Mouse (Mus musculus) forebrain, embryonic 12.5 days (tissue): ENCODE data around the gene Olfr464. TPM values are rescaled to one million over a fixed set of nuclear protein-coding genes. Genes with fewer than 3 reads are reported as not detected.

Source experiments
- ATAC-seq: fragments of 200-750 bp; cut with Nextera tagmentation; 2 replicates; pipeline ENCODE4 v1.8.0; 2017; ENCODE audit warnings: moderate TSS enrichment; ENCODE audit not compliant: low FRiP score
- H3K27ac ChIP-seq: fragments of 300-500 bp; sonication (generic); 2 replicates; pipeline ENCODE4 v1.5.1; 2016; ENCODE audit warnings: mild to moderate bottlenecking
- H3K27me3 ChIP-seq: fragments of 300-500 bp; sonication (generic); 2 replicates; pipeline ENCODE4 v1.6.1; 2016; ENCODE audit warnings: mild to moderate bottlenecking
- H3K36me3 ChIP-seq: fragments of 300-500 bp; sonication (generic); replicated peaks from 2 replicates; pipeline ENCODE4 v1.6.1; 2016; ENCODE audit warnings: mild to moderate bottlenecking
- H3K4me1 ChIP-seq: fragments of 300-500 bp; sonication (generic); 2 replicates; pipeline ENCODE4 v1.6.1; 2016
- H3K4me2 ChIP-seq: fragments of 300-500 bp; sonication (generic); 2 replicates; pipeline ENCODE4 v1.6.1; 2016; ENCODE audit warnings: mild to moderate bottlenecking, moderate library complexity
- H3K4me3 ChIP-seq: fragments of 300-500 bp; sonication (generic); replicated peaks from 2 replicates; pipeline ENCODE4 v1.5.1; 2016; ENCODE audit warnings: mild to moderate bottlenecking
- H3K9ac ChIP-seq: fragments of 300-500 bp; sonication (generic); 2 replicates; pipeline ENCODE4 v1.6.1; 2016; ENCODE audit warnings: mild to moderate bottlenecking
- H3K9me3 ChIP-seq: fragments of 300-500 bp; sonication (generic); 2 replicates; pipeline ENCODE4 v1.6.1; 2016
- WGBS: fragments of 180-500 bp; shearing (Covaris S2); methylation state at CpG from one replicate; pipeline ENCODE4 v1.1.7; 2016; 5-methylcytosine and 5-hydroxymethylcytosine counted together
- polyA plus RNA-seq: library from polyadenylated mRNA; unstranded; fragments of >200 nt; fragmentation: Nextera tagmentation; extraction: Ambion mirVana; gene quantifications from 2 replicates; pipeline ENCODE4 v1.2.1, GENCODE M21; 2016

Gene Olfr464
- polyA plus RNA-seq: not detected in 2 replicates

DNA sequence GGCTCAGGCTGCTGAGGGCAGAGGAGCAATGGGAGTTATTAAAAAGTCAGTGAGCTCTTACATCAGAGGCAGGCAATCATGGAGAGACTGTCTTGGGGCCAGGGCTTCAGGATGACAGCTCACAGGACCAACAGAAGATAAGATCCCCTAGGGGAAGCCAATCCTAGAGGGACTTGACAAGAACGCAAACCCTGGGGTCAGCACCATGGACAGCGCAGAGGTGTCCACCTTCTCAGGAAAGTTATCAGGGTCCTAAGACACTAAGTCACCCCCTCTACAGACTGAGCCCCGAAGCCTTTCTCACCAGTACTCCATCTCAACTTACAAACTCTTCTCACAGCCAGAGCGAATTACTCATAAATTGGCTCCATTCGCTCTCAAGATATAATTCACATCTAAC is at the start of gene Olfr464:
TSS of gene Olfr464 (minus strand) at position 2 of the 400 bp plus-strand sequence.
- Histone ChIP-seq H3K4me2 (no peak within 1 kb of the TSS), H3K9ac (no peak within 1 kb of the TSS), H3K4me1 (no peaks in the 10 kb centered on the region), H3K9me3 (no peaks in the 10 kb centered on the region), H3K27me3 (0 out of 2 replicates have a peak, but pooled peaks cover 4% of the 10 kb centered on the region), H3K27ac (no peak within 1 kb of the TSS), H3K4me3 (no peak within 1 kb of the TSS), H3K36me3 (no peaks in the 10 kb centered on the region)
- ATAC-seq: no peak
- WGBS: 31% methylated on average over 5 of the region's 5 CpGs

DNA sequence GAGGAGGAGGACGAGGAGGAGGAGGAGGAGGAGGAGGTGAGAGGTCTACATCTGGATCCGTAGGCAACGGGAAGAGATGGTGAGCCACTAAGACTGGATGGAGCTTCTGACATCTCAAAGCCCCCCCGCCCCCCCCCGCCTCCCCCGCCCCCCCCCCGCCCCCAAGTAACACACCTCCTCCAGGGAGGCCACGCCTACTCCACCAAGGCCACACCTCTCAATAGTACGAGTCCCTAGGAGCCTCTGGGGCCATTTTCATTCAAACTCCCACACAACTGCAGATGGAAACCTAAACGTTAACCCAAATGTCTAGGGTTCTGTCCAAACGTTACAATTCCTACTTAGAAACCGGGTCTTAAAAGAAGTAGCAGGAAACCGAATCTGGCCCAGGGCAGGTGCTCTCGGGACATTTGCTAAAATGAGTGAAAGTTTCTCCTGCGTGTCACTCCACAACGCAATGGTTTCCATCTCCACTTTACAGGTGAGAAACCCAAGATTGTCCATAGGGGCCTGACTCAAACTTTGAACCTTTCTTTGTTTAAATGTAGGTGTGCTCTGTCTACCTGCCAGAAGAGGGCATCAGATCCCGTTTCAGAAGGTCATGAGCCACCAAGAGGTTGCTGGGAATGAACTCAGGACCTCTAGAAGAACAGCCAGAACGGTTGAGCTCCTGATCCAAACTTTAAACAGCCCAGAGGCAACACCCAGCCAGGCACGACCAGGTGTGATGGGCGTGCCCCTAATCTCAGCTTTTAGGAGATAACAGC is 47.8 kb upstream of the Olfr464 start:
- H3K4me2 ChIP-seq: peak overlapping the region; percentile 50

GRCm38 (mm10) chr11:87967692-87968289 is 47.0 kb upstream of the Olfr464 start:
- no peak overlapping the region for H3K27ac ChIP-seq
- H3K27me3 ChIP-seq: no peaks in the 10 kb centered on the region
- WGBS: 1% methylated on average over 17 of the region's 17 CpGs
- no peak overlapping the region for H3K9ac ChIP-seq
- H3K4me1 ChIP-seq: peaks cover 7% of the 10 kb centered on the region; the same call in 1 of the 2 replicates
- no peaks in the 10 kb centered on the region for H3K36me3 ChIP-seq
- H3K9me3 ChIP-seq: no peaks in the 10 kb centered on the region
- 0 out of 2 replicates have a peak, but pooled peaks have one; percentile 14 for ATAC-seq
- peak overlapping the region; percentile 24 for H3K4me3 ChIP-seq
- H3K4me2 ChIP-seq: peak overlapping the region; percentile 50

More for the DNA sequence above, 47.8 kb upstream of the Olfr464 start:
- Histone ChIP-seq H3K9me3 (no peaks in the 10 kb centered on the region), H3K9ac (no peak overlapping the region), H3K27ac (no peak overlapping the region), H3K4me3 (peak overlapping the region; percentile 24), H3K4me1 (peaks cover 7% of the 10 kb centered on the region; the same call in 1 of the 2 replicates), H3K27me3 (no peaks in the 10 kb centered on the region), H3K36me3 (no peaks in the 10 kb centered on the region)
- no peak for ATAC-seq
- 23% methylated on average over 16 of the region's 20 CpGs for WGBS

DNA sequence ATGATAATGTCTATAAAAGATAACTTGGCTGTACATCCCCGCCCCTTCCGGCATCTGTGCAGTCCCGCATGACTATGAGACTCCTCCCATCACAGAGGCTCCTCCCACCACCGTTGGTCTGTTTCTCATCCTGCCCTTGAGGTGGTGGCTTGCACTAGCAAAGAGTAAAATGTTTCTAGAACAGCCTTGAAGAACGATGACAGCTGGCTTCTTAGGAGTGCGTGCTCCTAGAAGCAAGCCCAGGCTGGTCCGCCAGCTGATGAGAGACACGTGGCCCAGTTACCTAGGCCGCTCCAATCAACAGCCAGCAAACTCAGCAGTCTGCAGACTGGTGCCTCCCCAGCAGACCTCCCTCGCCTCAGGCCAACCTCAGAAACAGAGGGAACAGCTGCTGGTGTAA is 45.4 kb upstream of the Olfr464 start:
- Histone ChIP-seq H3K27me3 (no peaks in the 10 kb centered on the region), H3K4me3 (no peak overlapping the region), H3K27ac (no peak overlapping the region), H3K9ac (no peak overlapping the region), H3K9me3 (no peaks in the 10 kb centered on the region), H3K4me1 (peaks cover 7% of the 10 kb centered on the region; the same call in 1 of the 2 replicates), H3K4me2 (no peak overlapping the region), H3K36me3 (no peaks in the 10 kb centered on the region)
- ATAC-seq: no peak
- 50% methylated on average over 10 of the region's 10 CpGs for WGBS

DNA sequence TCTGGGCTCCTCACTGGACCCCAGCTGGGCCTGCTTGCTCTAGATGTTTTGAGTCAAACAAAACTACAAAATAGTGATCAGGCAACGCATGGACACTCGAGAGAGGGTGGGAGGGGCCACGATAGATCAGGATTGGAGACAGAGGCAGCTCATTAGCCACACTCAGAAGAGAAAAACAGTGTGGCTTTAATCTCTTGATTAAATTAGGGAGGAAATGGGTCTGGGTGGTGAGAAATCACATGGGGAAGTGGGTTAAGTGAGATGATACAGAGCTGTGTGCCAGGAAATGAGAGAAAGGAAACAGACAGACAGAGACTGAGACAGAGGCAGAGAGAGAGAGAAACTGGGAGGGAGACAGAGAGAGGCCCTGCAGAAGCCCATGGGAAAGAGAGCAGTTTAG is 44.5 kb upstream of the Olfr464 start:
- no peaks in the 10 kb centered on the region for H3K9me3 ChIP-seq
- no peaks in the 10 kb centered on the region for H3K27me3 ChIP-seq
- H3K4me2 ChIP-seq: no peak overlapping the region
- no peak overlapping the region for H3K4me3 ChIP-seq
- no peaks in the 10 kb centered on the region for H3K36me3 ChIP-seq
- H3K9ac ChIP-seq: no peak overlapping the region
- H3K4me1 ChIP-seq: peaks cover 7% of the 10 kb centered on the region; the same call in 1 of the 2 replicates
- WGBS: 39% methylated on average over 3 of the region's 3 CpGs
- H3K27ac ChIP-seq: no peak overlapping the region
- no peak for ATAC-seq

GRCm38 (mm10) chr11:87957066-87957465 is 36.3 kb upstream of the Olfr464 start:
- no peaks in the 10 kb centered on the region for H3K36me3 ChIP-seq
- no peak overlapping the region for H3K4me2 ChIP-seq
- no peak for ATAC-seq
- H3K4me3 ChIP-seq: no peak overlapping the region
- no peak overlapping the region for H3K9ac ChIP-seq
- 45% methylated on average over 7 of the region's 7 CpGs for WGBS
- no peaks in the 10 kb centered on the region for H3K27me3 ChIP-seq
- H3K27ac ChIP-seq: no peak overlapping the region
- H3K4me1 ChIP-seq: no peaks in the 10 kb centered on the region
- no peaks in the 10 kb centered on the region for H3K9me3 ChIP-seq

DNA sequence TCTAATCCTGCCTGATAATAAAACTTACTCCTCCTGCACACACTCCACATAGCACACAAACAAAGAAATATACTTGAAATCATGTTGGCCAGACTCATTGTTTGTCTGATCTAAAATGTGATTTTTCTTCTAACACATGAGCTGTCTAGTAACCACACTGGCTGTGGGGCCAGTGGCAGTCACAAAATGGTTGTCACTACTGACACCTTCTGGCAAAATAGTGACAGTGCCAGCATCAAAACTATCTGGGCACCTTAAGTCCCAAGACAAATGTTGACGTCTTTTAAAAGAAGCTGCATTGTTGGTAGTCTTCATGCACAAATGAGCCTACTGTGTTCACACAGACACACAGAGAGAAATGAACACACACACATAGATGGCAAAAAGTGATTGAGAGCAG is 34.4 kb upstream of the Olfr464 start:
- 5% methylated on average over 1 of the region's 1 CpGs for WGBS
- no peak overlapping the region for H3K27ac ChIP-seq
- H3K36me3 ChIP-seq: no peaks in the 10 kb centered on the region
- H3K4me1 ChIP-seq: no peaks in the 10 kb centered on the region
- H3K9ac ChIP-seq: no peak overlapping the region
- no peaks in the 10 kb centered on the region for H3K27me3 ChIP-seq
- H3K4me2 ChIP-seq: no peak overlapping the region
- ATAC-seq: no peak
- no peak overlapping the region for H3K4me3 ChIP-seq
- no peaks in the 10 kb centered on the region for H3K9me3 ChIP-seq

DNA sequence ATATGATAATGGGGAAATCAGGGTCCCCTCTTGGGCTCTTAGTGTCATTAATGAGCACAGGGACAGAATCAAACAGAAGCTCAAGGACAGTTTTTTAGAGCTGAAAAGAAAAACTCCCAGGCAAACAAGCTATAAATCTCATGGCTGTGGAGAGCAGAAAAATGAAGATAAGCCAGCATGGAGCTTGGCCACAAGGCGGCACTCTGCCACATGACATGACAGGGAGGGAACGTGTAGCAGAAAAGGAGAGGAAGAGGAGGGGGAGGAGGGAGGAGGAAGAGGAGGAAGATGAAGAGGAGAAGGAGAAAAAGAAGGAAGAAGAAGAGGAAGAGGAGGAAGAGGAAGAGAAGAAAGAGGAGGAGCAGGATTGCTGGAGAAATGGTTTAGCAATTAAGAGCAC is 29.2 kb upstream of the Olfr464 start:
- H3K27me3 ChIP-seq: 0 out of 2 replicates have a peak, but pooled peaks cover 4% of the 10 kb centered on the region
- H3K4me1 ChIP-seq: no peaks in the 10 kb centered on the region
- H3K4me2 ChIP-seq: no peak overlapping the region
- H3K4me3 ChIP-seq: no peak overlapping the region
- WGBS: 2% methylated on average over 2 of the region's 2 CpGs
- no peak for ATAC-seq
- no peak overlapping the region for H3K9ac ChIP-seq
- H3K36me3 ChIP-seq: no peaks in the 10 kb centered on the region
- H3K9me3 ChIP-seq: no peaks in the 10 kb centered on the region
- no peak overlapping the region for H3K27ac ChIP-seq

GRCm38 (mm10) chr11:87935467-87935866 is 14.7 kb upstream of the Olfr464 start:
- Histone ChIP-seq H3K36me3 (no peaks in the 10 kb centered on the region), H3K4me1 (no peaks in the 10 kb centered on the region), H3K27me3 (no peaks in the 10 kb centered on the region; the same call in 1 of the 2 replicates), H3K4me3 (no peak overlapping the region), H3K27ac (no peak overlapping the region), H3K9me3 (no peaks in the 10 kb centered on the region), H3K9ac (no peak overlapping the region), H3K4me2 (no peak overlapping the region)
- 76% methylated on average over 3 of the region's 3 CpGs for WGBS
- ATAC-seq: no peak

GRCm38 (mm10) chr11:87933731-87934130 is 13.0 kb upstream of the Olfr464 start:
- Histone ChIP-seq H3K27me3 (no peaks in the 10 kb centered on the region; the same call in 1 of the 2 replicates), H3K27ac (no peak overlapping the region), H3K4me3 (no peak overlapping the region), H3K9ac (no peak overlapping the region), H3K4me1 (no peaks in the 10 kb centered on the region), H3K4me2 (no peak overlapping the region), H3K36me3 (no peaks in the 10 kb centered on the region), H3K9me3 (no peaks in the 10 kb centered on the region)
- 88% methylated on average over 2 of the region's 2 CpGs for WGBS
- ATAC-seq: no peak

GRCm38 (mm10) chr11:87930348-87930747 is 9.6 kb upstream of the Olfr464 start:
- no peaks in the 10 kb centered on the region for H3K4me1 ChIP-seq
- no peaks in the 10 kb centered on the region for H3K9me3 ChIP-seq
- H3K36me3 ChIP-seq: no peaks in the 10 kb centered on the region
- H3K4me2 ChIP-seq: no peak overlapping the region
- ATAC-seq: no peak
- WGBS: 89% methylated on average over 2 of the region's 2 CpGs
- no peak overlapping the region for H3K27ac ChIP-seq
- no peak overlapping the region for H3K4me3 ChIP-seq
- H3K27me3 ChIP-seq: no peaks in the 10 kb centered on the region; the same call in 1 of the 2 replicates
- no peak overlapping the region for H3K9ac ChIP-seq

DNA sequence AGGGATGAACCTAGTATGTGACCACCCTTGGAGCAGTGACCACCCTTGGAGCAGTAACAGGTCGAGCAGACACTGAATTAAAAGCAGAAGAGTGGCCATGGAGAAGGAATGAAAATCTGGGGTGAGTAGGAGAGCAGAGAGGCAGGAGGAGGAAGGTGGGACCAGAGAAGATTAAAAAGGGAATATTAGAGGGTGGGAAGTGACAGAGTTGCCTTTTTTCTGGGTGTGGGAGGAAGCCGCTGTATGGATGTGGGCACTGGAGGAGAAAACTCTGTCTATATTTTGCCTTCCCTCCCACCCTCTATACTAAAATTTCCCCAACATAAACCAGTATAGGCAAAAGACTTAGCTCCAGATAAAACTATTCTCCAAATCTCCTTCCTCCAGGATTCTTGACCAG is 466 bp downstream of the Olfr464 start:
- Histone ChIP-seq H3K36me3 (no peaks in the 10 kb centered on the region), H3K9me3 (no peaks in the 10 kb centered on the region), H3K9ac (no peak overlapping the region), H3K4me2 (no peak overlapping the region), H3K4me3 (no peak overlapping the region), H3K27ac (no peak overlapping the region), H3K27me3 (0 out of 2 replicates have a peak, but pooled peaks cover 4% of the 10 kb centered on the region), H3K4me1 (no peaks in the 10 kb centered on the region)
- 70% methylated on average over 2 of the region's 2 CpGs for WGBS
- ATAC-seq: no peak
